Mouse (Mus musculus): ENCODE data around the gene Hlf. TPM values are rescaled to one million over a fixed set of nuclear protein-coding genes. Genes with fewer than 3 reads are reported as not detected.

Gene Hlf
- polyA plus RNA-seq, 1 experiment from 2014 or later: 2.0 TPM

DNA sequence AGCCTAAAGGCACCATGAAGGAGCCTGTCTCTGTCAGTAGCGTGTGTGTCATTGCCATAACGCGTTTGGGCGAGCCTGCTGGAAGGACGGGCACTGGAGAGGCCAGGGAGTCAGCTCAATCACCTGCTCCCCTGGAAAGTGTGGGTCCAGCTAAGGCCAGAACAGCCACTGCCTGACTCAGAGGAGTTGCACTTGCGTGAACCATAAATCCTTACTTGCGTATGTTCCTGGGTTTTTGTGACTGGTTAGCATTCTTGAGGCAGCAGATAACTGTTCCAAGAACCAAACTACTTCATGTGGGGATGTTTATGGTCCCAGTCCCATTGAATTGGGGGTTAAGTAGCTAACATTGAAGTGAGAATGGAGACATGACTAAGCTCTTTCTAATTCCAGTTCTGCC, 38.0 kb downstream of the Hlf start:
- no peak overlapping the region for H3K9ac ChIP-seq (replicated peaks; ENCODE audit: low read depth, low read length)
- peaks cover 15% of the 10 kb centered on the region for H3K4me1 ChIP-seq (ENCODE audit: control insufficient read depth, insufficient read depth, low read length)
- H3K36me3 ChIP-seq (ENCODE audit: control insufficient read depth, insufficient read depth, low read length): no peaks in the 10 kb centered on the region
- H3K4me3 ChIP-seq (ENCODE audit: low read depth, low read length): no peak overlapping the region
- H3K4me2 ChIP-seq (ENCODE audit: low read depth, low read length): no peak overlapping the region
- ATAC-seq (ENCODE audit: low read depth): no peak
- H3K9me3 ChIP-seq (ENCODE audit: control insufficient read depth, low read length): no peaks in the 10 kb centered on the region
- H3K27me3 ChIP-seq (ENCODE audit: control insufficient read depth, insufficient read depth, low read length): no peaks in the 10 kb centered on the region
- no peak overlapping the region for H3K27ac ChIP-seq (ENCODE audit: low read depth, low read length)
- 89% methylated on average over 7 of the region's 7 CpGs for WGBS

DNA sequence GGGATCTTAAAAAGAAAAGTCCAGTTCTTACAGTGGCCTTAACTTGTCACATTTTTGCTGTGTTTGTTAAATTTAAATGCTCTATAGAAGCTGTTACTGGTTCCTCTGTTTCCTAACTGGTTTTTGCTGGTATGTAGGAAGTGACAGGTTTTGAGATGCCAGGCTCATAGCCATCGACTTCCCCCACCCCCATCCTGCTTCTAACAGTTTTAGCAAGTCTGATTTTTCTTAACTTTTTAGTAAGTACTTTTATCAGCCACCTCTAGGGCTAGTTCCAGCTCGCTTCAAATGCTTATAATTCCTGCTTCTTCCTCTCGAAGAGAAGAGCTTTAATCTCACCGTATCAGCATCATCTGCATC, 40.6 kb downstream of the Hlf start:
- Histone ChIP-seq H3K27me3 (ENCODE audit: control insufficient read depth, insufficient read depth, low read length) (no peaks in the 10 kb centered on the region), H3K4me3 (ENCODE audit: low read depth, low read length) (no peak overlapping the region), H3K4me1 (ENCODE audit: control insufficient read depth, insufficient read depth, low read length) (no peaks in the 10 kb centered on the region), H3K9ac (replicated peaks; ENCODE audit: low read depth, low read length) (no peak overlapping the region), H3K36me3 (ENCODE audit: control insufficient read depth, insufficient read depth, low read length) (no peaks in the 10 kb centered on the region), H3K27ac (ENCODE audit: low read depth, low read length) (no peak overlapping the region), H3K4me2 (ENCODE audit: low read depth, low read length) (no peak overlapping the region), H3K9me3 (ENCODE audit: control insufficient read depth, low read length) (no peaks in the 10 kb centered on the region)
- WGBS: 78% methylated on average over 4 of the region's 4 CpGs
- ATAC-seq (ENCODE audit: low read depth): no peak

DNA sequence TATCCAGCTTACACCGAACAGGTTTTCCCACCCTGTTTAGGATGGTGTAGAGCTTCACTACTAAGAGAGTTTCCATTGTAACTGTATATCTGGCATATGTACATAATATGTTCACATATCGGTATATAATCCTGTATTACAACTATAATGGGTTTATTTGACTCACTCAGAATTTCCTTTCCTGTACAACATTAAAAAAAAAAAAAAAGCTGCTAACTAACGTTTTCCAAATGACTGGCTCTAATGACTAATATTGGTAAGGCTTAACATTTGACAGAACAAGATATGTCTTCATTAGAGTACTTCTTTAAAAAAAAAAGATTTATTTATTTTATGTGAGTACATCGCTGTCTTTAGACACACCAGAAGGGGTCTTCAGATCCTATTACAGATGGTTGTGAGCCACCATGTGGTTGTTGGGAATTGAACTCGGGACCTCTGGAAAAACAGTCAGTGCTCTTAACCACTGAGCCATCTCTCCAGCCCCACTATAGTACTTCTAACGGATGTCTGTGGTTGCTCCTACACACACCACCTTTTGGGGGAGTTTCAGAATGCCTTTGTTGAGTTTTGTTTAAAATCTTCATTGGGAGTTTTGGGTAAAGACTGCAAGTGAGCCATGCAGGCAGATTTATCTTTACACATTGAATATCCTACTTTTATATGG, 41.1 kb downstream of the Hlf start:
- Histone ChIP-seq H3K36me3 (ENCODE audit: control insufficient read depth, insufficient read depth, low read length) (no peaks in the 10 kb centered on the region), H3K4me1 (ENCODE audit: control insufficient read depth, insufficient read depth, low read length) (no peaks in the 10 kb centered on the region), H3K27ac (ENCODE audit: low read depth, low read length) (no peak overlapping the region), H3K4me2 (ENCODE audit: low read depth, low read length) (no peak overlapping the region), H3K9ac (replicated peaks; ENCODE audit: low read depth, low read length) (no peak overlapping the region), H3K9me3 (ENCODE audit: control insufficient read depth, low read length) (no peaks in the 10 kb centered on the region), H3K27me3 (ENCODE audit: control insufficient read depth, insufficient read depth, low read length) (no peaks in the 10 kb centered on the region), H3K4me3 (ENCODE audit: low read depth, low read length) (no peak overlapping the region)
- ATAC-seq (ENCODE audit: low read depth): no peak
- WGBS: 91% methylated on average over 6 of the region's 6 CpGs

DNA sequence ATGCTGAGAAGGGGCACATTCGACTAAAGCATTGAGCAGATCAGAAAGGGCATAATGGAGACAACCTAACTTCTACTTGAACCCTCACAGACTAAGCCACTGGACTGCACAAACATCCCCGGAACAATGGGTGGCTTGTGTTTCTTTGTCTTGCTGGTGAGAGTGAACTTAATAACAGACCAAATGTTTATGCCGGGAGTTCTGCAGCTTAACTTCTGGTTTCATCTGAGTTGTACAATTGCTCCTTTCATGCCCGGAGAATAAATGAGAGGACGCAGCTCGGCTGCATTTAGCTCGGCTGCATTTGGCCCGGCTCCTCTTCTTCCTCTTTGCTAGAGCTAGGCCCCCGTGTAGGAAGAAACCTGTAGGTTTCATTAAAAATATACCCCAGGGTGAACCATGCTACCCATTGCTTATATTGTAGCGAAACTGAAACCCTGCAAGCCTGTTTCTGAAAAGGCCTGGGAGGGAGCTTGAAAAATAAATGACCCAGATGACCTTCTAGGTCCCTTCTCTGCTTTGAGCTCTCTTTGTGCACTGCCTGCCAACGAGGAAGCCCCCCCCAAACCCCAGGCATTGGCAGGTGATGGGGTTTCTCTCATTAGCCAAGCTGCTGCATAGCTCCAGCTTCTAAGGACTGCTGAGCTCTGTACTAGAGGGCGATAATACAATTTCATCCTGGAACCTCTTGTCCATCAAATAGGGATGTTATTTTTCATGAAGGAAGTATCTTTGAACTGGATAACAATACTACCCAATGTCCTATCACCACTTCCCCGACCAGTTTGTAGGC, 42.8 kb downstream of the Hlf start:
- no peaks in the 10 kb centered on the region for H3K36me3 ChIP-seq (ENCODE audit: control insufficient read depth, insufficient read depth, low read length)
- no peak overlapping the region for H3K4me3 ChIP-seq (ENCODE audit: low read depth, low read length)
- no peaks in the 10 kb centered on the region for H3K27me3 ChIP-seq (ENCODE audit: control insufficient read depth, insufficient read depth, low read length)
- H3K9me3 ChIP-seq (ENCODE audit: control insufficient read depth, low read length): no peaks in the 10 kb centered on the region
- no peak for ATAC-seq (ENCODE audit: low read depth)
- H3K4me1 ChIP-seq (ENCODE audit: control insufficient read depth, insufficient read depth, low read length): no peaks in the 10 kb centered on the region
- no peak overlapping the region for H3K4me2 ChIP-seq (ENCODE audit: low read depth, low read length)
- no peak overlapping the region for H3K9ac ChIP-seq (replicated peaks; ENCODE audit: low read depth, low read length)
- WGBS: 52% methylated on average over 13 of the region's 13 CpGs
- no peak overlapping the region for H3K27ac ChIP-seq (ENCODE audit: low read depth, low read length)

DNA sequence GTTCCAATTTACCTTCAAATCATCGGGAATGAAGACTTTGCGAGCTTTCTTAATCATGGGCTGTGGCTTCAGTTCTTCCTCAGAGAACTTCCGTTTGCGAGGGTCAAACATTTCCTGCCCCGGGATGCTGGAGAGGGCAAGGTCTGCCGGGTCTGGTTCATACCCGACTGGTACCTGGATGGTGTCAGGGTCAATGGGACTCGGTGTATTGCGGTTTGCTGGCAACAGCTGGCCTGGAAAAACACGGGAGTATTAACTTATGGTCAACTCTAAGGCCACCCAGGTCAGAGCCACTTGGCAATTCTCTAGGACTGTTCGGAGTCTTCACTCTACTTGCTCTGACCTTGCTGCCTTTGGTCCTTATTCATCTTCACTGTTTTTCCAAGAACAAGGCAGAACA, 44.9 kb downstream of the Hlf start:
- Histone ChIP-seq H3K9me3 (ENCODE audit: control insufficient read depth, low read length) (no peaks in the 10 kb centered on the region), H3K4me1 (ENCODE audit: control insufficient read depth, insufficient read depth, low read length) (no peaks in the 10 kb centered on the region), H3K9ac (replicated peaks; ENCODE audit: low read depth, low read length) (no peak overlapping the region), H3K4me3 (ENCODE audit: low read depth, low read length) (no peak overlapping the region), H3K36me3 (ENCODE audit: control insufficient read depth, insufficient read depth, low read length) (no peaks in the 10 kb centered on the region), H3K4me2 (ENCODE audit: low read depth, low read length) (no peak overlapping the region), H3K27ac (ENCODE audit: low read depth, low read length) (no peak overlapping the region), H3K27me3 (ENCODE audit: control insufficient read depth, insufficient read depth, low read length) (no peaks in the 10 kb centered on the region)
- no peak for ATAC-seq (ENCODE audit: low read depth)
- WGBS: 94% methylated on average over 11 of the region's 11 CpGs

DNA sequence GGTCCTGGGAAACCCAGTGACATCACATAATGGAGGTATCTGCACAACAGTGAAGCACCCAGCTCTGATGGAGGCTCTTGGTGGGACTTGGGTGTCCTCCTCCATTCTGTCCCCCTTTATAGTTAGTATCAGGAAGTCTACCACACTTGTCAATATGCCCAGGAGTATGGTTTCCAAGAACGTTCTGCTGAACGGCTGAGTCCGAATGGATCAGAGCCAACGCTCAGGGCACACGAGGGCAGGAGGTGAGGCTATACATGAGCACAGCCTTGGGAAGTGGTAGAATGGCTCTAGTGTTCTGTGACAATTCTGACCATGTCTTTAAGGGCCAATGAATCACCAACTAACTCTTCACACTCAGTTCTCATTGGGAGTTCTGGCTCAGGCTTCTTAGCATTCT, 47.8 kb downstream of the Hlf start:
- H3K27me3 ChIP-seq (ENCODE audit: control insufficient read depth, insufficient read depth, low read length): no peaks in the 10 kb centered on the region
- no peaks in the 10 kb centered on the region for H3K9me3 ChIP-seq (ENCODE audit: control insufficient read depth, low read length)
- H3K36me3 ChIP-seq (ENCODE audit: control insufficient read depth, insufficient read depth, low read length): no peaks in the 10 kb centered on the region
- no peak overlapping the region for H3K9ac ChIP-seq (replicated peaks; ENCODE audit: low read depth, low read length)
- WGBS: 94% methylated on average over 5 of the region's 5 CpGs
- H3K4me3 ChIP-seq (ENCODE audit: low read depth, low read length): no peak overlapping the region
- no peaks in the 10 kb centered on the region for H3K4me1 ChIP-seq (ENCODE audit: control insufficient read depth, insufficient read depth, low read length)
- H3K4me2 ChIP-seq (ENCODE audit: low read depth, low read length): no peak overlapping the region
- H3K27ac ChIP-seq (ENCODE audit: low read depth, low read length): no peak overlapping the region
- no peak for ATAC-seq (ENCODE audit: low read depth)

DNA sequence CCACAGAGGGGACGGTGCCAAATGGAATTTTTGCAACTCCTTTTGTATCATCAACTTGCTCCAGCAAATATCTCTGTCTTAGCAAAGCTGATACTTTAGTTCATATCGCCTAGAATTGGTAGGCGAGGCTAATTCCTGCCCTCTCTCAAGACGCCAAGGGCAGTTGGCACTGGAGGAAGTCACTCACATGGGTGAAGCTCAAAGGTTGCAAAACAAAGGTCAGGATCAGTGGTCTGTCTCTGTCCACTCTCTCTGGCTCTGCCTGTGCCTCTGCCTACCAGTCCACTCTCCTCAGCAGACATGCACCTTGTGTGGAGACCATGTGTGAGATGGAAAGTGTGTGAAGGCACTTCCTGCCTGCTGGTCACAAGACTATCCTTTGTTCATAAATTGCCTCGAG, 48.4 kb downstream of the Hlf start:
- no peak for ATAC-seq (ENCODE audit: low read depth)
- Histone ChIP-seq H3K4me3 (ENCODE audit: low read depth, low read length) (no peak overlapping the region), H3K9ac (replicated peaks; ENCODE audit: low read depth, low read length) (no peak overlapping the region), H3K4me1 (ENCODE audit: control insufficient read depth, insufficient read depth, low read length) (no peaks in the 10 kb centered on the region), H3K36me3 (ENCODE audit: control insufficient read depth, insufficient read depth, low read length) (no peaks in the 10 kb centered on the region), H3K4me2 (ENCODE audit: low read depth, low read length) (no peak overlapping the region), H3K9me3 (ENCODE audit: control insufficient read depth, low read length) (no peaks in the 10 kb centered on the region), H3K27ac (ENCODE audit: low read depth, low read length) (no peak overlapping the region), H3K27me3 (ENCODE audit: control insufficient read depth, insufficient read depth, low read length) (no peaks in the 10 kb centered on the region)
- 81% methylated on average over 5 of the region's 5 CpGs for WGBS

DNA sequence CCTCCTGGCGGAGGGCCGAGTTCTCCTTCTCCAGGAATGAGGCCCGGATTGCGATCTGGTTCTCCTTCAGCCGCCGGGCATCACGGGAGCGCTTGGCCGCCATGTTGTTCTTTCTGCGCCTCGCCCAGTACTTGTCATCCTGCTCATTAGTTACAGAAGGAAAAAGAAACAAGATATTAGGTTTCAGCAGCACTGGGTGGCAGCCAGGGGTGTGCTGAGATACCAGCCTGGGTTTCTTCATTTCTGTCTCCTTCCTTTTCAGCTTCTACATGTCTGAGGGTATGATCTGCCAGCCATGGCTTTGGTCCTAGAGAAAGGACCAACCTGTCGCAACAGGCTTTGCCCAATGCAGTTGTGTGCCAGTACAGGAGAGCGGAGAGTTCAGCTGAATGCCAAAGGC, 49.9 kb downstream of the Hlf start:
- H3K4me2 ChIP-seq (ENCODE audit: low read depth, low read length): no peak overlapping the region
- H3K27ac ChIP-seq (ENCODE audit: low read depth, low read length): no peak overlapping the region
- WGBS: 94% methylated on average over 13 of the region's 13 CpGs
- no peaks in the 10 kb centered on the region for H3K36me3 ChIP-seq (ENCODE audit: control insufficient read depth, insufficient read depth, low read length)
- no peak for ATAC-seq (ENCODE audit: low read depth)
- H3K27me3 ChIP-seq (ENCODE audit: control insufficient read depth, insufficient read depth, low read length): no peaks in the 10 kb centered on the region
- no peaks in the 10 kb centered on the region for H3K4me1 ChIP-seq (ENCODE audit: control insufficient read depth, insufficient read depth, low read length)
- no peaks in the 10 kb centered on the region for H3K9me3 ChIP-seq (ENCODE audit: control insufficient read depth, low read length)
- H3K4me3 ChIP-seq (ENCODE audit: low read depth, low read length): no peak overlapping the region
- no peak overlapping the region for H3K9ac ChIP-seq (replicated peaks; ENCODE audit: low read depth, low read length)

DNA sequence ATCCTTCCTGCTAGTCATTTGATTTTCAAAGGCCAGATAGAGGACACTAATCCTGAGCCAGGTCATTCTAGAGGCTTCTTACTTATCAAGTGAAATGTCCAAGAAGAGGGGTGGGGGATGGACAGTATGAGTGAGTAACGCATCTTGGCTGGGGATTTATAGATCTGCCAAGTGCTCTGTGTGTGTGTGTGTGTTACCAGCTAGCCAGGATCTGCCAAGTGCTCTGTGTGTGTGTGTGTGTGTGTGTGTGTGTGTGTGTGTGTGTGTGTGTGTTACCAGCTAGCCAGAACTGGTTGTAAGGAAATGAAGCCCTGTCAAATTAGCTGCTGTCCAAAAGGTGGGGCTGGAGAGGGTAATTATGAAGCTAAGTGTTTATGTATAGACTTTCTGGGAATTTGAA, 55.9 kb downstream of the Hlf start:
- 50% methylated on average over 1 of the region's 1 CpGs for WGBS
- Histone ChIP-seq H3K9me3 (ENCODE audit: control insufficient read depth, low read length) (no peaks in the 10 kb centered on the region), H3K4me2 (ENCODE audit: low read depth, low read length) (no peak overlapping the region), H3K9ac (replicated peaks; ENCODE audit: low read depth, low read length) (no peak overlapping the region), H3K27me3 (ENCODE audit: control insufficient read depth, insufficient read depth, low read length) (no peaks in the 10 kb centered on the region), H3K27ac (ENCODE audit: low read depth, low read length) (no peak overlapping the region), H3K4me1 (ENCODE audit: control insufficient read depth, insufficient read depth, low read length) (no peaks in the 10 kb centered on the region), H3K36me3 (ENCODE audit: control insufficient read depth, insufficient read depth, low read length) (no peaks in the 10 kb centered on the region), H3K4me3 (ENCODE audit: low read depth, low read length) (no peak overlapping the region)
- ATAC-seq (ENCODE audit: low read depth): no peak
